Mouse (Mus musculus): ENCODE results near the gene Hist1h3a.
"Not testable (repeated sequence)": the region's sequence is repeated elsewhere in the genome, so short reads cannot be mapped to it uniquely, and the experiment has no call there.

Gene Hist1h3a

GRCm38 (mm10) chr13:23760240-23760971 lies 1.8 kb downstream of the Hist1h3a start:
- in situ Hi-C loops (cut with MboI; ENCODE audit: low sequenced_read_pairs) = loop anchor here (25.0 kb wide), 1 partner anchor 1723 kb away; the partner anchor contains the start of genes Hist1h2ag, Hist1h2ah, Hist1h2bj and Hist1h2bk

GRCm38 (mm10) chr13:23759916-23760239 lies 2.3 kb downstream of the Hist1h3a start:
- in situ Hi-C loops (cut with MboI; ENCODE audit: low sequenced_read_pairs) = loop anchor here (25.0 kb wide), 1 partner anchor 1723 kb away; the partner anchor contains the start of genes Hist1h2ag, Hist1h2ah, Hist1h2bj and Hist1h2bk

DNA sequence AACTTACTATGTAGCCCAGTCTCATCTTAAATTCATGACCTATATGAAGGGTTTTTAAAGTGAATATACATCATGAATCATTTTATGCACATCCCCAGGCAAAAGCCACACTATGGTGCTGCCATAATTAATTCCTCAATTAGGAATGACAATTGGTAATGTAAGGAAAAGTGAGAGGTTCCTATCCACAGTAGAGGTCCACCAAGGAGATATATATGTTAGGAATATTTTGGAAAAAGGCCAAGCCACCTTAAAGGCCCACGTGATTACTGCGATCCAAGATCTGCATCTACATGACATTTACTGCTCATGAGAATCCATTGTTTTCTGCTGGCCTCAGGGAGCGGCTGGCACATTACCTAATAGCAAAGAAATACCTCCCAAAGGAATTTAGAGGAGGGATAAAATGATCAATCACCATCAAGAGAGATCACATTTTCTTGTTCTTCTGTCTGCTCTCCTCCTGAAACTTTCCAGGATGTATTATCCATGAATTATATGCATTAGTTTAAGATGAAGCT lies 2.9 kb downstream of the Hist1h3a start:
- in situ Hi-C loops (cut with MboI; ENCODE audit: low sequenced_read_pairs) = loop anchor here (25.0 kb wide), 1 partner anchor 1722 kb away; the partner anchor contains the start of genes Hist1h2ag, Hist1h2ah, Hist1h2bj and Hist1h2bk

- in situ Hi-C loops (cut with MboI; ENCODE audit: low sequenced_read_pairs) = loop anchor here (25.0 kb wide), 1 partner anchor 1721 kb away; the partner anchor contains the start of genes Hist1h2ag, Hist1h2ah, Hist1h2bj and Hist1h2bk
Observed at GRCm38 (mm10) chr13:23757921-23758320, 4.3 kb downstream of the Hist1h3a start.

GRCm38 (mm10) chr13:23757211-23757773 lies 4.9 kb downstream of the Hist1h3a start:
- in situ Hi-C loops (cut with MboI; ENCODE audit: low sequenced_read_pairs) = loop anchor here (25.0 kb wide), 1 partner anchor 1720 kb away; the partner anchor contains the start of genes Hist1h2ag, Hist1h2ah, Hist1h2bj and Hist1h2bk

- in situ Hi-C loops (cut with MboI; ENCODE audit: low sequenced_read_pairs) = loop anchor here (25.0 kb wide), 1 partner anchor 1719 kb away; the partner anchor contains the start of genes Hist1h2ag, Hist1h2ah, Hist1h2bj and Hist1h2bk
Observed at GRCm38 (mm10) chr13:23756790-23757189, 5.4 kb downstream of the Hist1h3a start, which contains the start of gene Hist1h4b. Hist1h4b (plus strand) TSS chr13:23757013.

GRCm38 (mm10) chr13:23755000-23755399 lies 7.2 kb downstream of the Hist1h3a start:
- in situ Hi-C loops (cut with MboI; ENCODE audit: low sequenced_read_pairs) = loop anchor here (25.0 kb wide), 1 partner anchor 1718 kb away; the partner anchor contains the start of genes Hist1h2ag, Hist1h2ah, Hist1h2bj and Hist1h2bk

GRCm38 (mm10) chr13:23753314-23754078 lies 8.7 kb downstream of the Hist1h3a start:
- in situ Hi-C loops (cut with MboI; ENCODE audit: low sequenced_read_pairs) = loop anchor here (25.0 kb wide), 1 partner anchor 1716 kb away; the partner anchor contains the start of genes Hist1h2ag, Hist1h2ah, Hist1h2bj and Hist1h2bk

- in situ Hi-C loops (cut with MboI; ENCODE audit: low sequenced_read_pairs) = loop anchor here (25.0 kb wide), 1 partner anchor 1715 kb away; the partner anchor contains the start of genes Hist1h2ag, Hist1h2ah, Hist1h2bj and Hist1h2bk
Observed at GRCm38 (mm10) chr13:23752742-23753172, 9.4 kb downstream of the Hist1h3a start.

DNA sequence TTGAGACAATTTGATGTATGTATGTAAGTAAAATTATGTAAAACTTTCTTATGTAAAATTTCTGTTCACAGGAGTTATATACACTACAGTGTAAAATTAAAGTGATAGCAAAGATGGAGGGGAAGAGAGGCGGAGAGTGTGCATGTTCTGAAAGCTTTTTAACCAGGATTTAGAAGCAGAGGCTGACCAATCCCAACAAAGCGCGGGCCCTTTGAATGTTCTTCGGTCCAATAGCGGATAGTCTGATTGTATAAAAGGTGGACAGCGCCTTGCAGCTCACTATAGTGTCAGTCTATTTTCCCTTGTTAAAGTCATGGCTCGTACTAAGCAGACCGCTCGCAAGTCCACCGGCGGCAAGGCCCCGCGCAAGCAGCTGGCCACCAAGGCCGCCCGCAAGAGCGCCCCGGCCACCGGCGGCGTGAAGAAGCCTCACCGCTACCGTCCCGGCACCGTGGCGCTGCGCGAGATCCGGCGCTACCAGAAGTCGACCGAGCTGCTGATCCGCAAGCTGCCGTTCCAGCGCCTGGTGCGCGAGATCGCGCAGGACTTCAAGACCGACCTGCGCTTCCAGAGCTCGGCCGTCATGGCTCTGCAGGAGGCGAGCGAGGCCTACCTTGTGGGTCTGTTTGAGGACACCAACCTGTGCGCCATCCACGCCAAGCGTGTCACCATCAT lies 10.0 kb downstream of the Hist1h3a start, which contains the start of gene Hist1h3b:
Gene Hist1h3b, plus strand, starts transcription at position 201 of the 675 bp plus-strand sequence.
- in situ Hi-C loops (cut with MboI; ENCODE audit: low sequenced_read_pairs) = loop anchor here (25.0 kb wide), 1 partner anchor 1715 kb away; the partner anchor contains the start of genes Hist1h2ag, Hist1h2ah, Hist1h2bj and Hist1h2bk

DNA sequence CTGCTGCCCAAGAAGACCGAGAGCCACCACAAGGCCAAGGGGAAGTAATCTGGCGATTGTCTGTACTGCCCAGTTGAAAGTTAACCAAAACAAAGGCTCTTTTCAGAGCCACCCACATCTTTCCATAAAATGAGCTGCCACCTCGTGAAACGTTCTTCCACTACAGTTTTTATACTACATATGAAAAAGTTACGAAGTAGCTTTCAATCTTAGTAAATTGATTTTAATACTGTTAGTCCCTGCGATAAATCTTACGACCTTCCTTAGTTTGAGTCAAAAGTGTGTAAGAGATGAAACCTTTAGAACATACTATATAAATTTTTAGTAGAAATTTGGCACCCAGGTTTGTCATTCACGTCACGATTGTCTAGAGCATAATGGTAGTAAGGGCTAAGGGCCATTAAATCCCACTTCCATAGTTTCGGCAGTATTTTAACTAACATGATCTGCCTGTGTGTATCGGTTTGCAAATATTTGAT lies 10.7 kb downstream of the Hist1h3a start:
- in situ Hi-C loops (cut with MboI; ENCODE audit: low sequenced_read_pairs) = loop anchor here (25.0 kb wide), 1 partner anchor 1714 kb away; the partner anchor contains the start of genes Hist1h2ag, Hist1h2ah, Hist1h2bj and Hist1h2bk

DNA sequence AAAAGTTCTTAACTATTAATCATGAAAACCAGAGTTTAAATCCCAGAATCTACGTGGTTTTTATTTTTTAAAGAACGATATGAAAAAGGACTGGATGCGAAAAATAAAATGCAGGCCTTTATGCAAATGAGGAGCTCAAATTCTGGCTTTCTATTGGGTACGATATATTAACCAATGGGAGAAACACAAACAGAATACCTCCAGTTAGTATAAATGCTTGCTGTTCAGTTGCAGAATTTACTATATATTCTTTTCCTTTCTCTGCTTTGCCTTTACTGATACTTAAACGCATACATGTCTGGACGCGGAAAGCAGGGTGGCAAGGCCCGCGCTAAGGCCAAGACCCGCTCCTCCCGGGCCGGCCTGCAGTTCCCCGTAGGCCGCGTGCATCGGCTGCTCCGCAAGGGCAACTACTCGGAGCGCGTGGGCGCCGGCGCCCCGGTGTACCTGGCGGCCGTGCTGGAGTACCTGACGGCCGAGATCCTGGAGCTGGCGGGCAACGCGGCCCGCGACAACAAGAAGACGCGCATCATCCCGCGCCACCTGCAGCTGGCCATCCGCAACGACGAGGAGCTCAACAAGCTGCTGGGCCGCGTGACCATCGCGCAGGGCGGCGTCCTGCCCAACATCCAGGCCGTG lies 11.2 kb downstream of the Hist1h3a start, which contains the start of gene Hist1h2ab:
Gene Hist1h2ab, plus strand, starts transcription at position 288 of the 639 bp plus-strand sequence.
- in situ Hi-C loops (cut with MboI; ENCODE audit: low sequenced_read_pairs) = loop anchor here (25.0 kb wide), 1 partner anchor 1714 kb away; the partner anchor contains the start of genes Hist1h2ag, Hist1h2ah, Hist1h2bj and Hist1h2bk

GRCm38 (mm10) chr13:23749563-23750121 lies 12.5 kb downstream of the Hist1h3a start:
- in situ Hi-C loops (cut with MboI; ENCODE audit: low sequenced_read_pairs) = loop anchor here (25.0 kb wide), 1 partner anchor 1712 kb away; the partner anchor contains the start of genes Hist1h2ag, Hist1h2ah, Hist1h2bj and Hist1h2bk

DNA sequence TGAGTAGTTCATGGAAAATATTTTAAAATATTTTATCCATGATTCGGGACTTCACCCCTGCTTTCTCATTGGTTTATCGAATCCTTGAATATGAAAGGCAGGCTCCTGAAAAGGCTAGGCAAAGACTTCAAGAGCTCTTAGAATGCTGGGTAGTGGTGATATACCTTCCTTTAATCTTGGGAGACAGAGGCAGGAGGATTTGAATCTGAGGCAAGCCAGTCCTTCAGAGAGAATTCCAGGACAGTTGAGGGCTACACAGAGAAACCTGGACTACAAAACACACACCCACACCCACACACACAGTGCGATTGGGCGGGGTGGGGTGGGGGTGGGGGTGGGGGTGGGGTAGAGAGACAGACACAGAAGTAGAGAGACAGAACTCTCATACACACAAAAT lies 14.3 kb downstream of the Hist1h3a start:
- in situ Hi-C loops (cut with MboI; ENCODE audit: low sequenced_read_pairs) = no loop called here

GRCm38 (mm10) chr13:23747081-23747891 lies 14.9 kb downstream of the Hist1h3a start:
- in situ Hi-C loops (cut with MboI; ENCODE audit: low sequenced_read_pairs) = no loop called here

GRCm38 (mm10) chr13:23746201-23747080 lies 15.7 kb downstream of the Hist1h3a start, which contains the start of gene Hist1h2bb:
Hist1h2bb (plus strand) TSS chr13:23746734.
- in situ Hi-C loops (cut with MboI; ENCODE audit: low sequenced_read_pairs) = not testable (repeated sequence)
